Mouse (Mus musculus) CD8-positive naive resting alpha-beta T cell, adult 57 days (primary cell): ENCODE measurements around the gene Lce3a. TPM values are rescaled to one million over a fixed set of nuclear protein-coding genes. Genes with fewer than 3 reads are reported as not detected.

Experiments
- total RNA-seq: library from RNA; stranded (reverse); gene quantifications from one replicate; pipeline ENCODE4 v1.2.4, GENCODE M21; 2023

Lce3a gene
- total RNA-seq: not detected

GRCm38 (mm10) chr3:92926130-92926529, at the start of gene Lce3a:
TSS of gene Lce3a (minus strand) at chr3:92926230.

DNA sequence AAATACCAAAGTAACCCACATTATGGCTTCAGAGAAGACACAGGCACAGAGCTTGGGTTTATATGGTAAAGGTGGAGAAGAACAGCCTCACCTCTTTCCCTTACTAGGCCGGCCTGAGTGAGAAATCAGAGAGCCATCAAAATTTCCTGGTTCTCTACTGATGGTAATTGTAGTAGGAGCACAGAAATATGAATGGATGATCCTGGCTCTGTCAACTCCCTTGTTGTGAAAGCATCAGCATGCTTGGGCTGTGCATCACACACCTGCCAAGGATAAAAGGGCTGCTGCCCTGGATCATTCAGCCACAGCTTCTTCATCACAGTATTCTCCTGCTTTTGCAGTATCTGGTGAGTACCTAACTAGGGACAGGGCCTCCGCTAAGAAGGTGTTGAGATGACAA, 40.7 kb upstream of the Lce3a start, which contains the start of gene Lce3e:
TSS of gene Lce3e (plus strand) at position 301 of the 400 bp plus-strand sequence.

GRCm38 (mm10) chr3:92957090-92957489, 31.1 kb upstream of the Lce3a start, which contains the start of gene Lce3d:
TSS of gene Lce3d (plus strand) at chr3:92957390.

GRCm38 (mm10) chr3:92944186-92944585, 18.2 kb upstream of the Lce3a start, which contains the start of gene Lce3c:
TSS of gene Lce3c (plus strand) at chr3:92944486.

GRCm38 (mm10) chr3:92932679-92933078, 6.6 kb upstream of the Lce3a start, which contains the start of gene Lce3b:
TSS of gene Lce3b (plus strand) at chr3:92932979.

Other genes with a start within 250 kb of the Lce3a start
- gene Lce1c, start 247.0 kb downstream of the Lce3a start, total RNA-seq: not detected
- not detected for gene Lce1d, start 239.0 kb downstream of the Lce3a start, total RNA-seq
- gene Lce1e, start 217.2 kb downstream of the Lce3a start, total RNA-seq: not detected
- gene Lce1f, start 205.9 kb downstream of the Lce3a start, total RNA-seq: not detected
- gene Gm38119, start 187.1 kb downstream of the Lce3a start, total RNA-seq: not detected
- gene Lce1g, start 173.9 kb downstream of the Lce3a start, total RNA-seq: not detected
- not detected for gene Lce1h, start 161.2 kb downstream of the Lce3a start, total RNA-seq
- not detected for gene Lce1i, start 147.3 kb downstream of the Lce3a start, total RNA-seq
- not detected for gene Lce1j, start 135.7 kb downstream of the Lce3a start, total RNA-seq
- gene Lce1k, start 118.3 kb downstream of the Lce3a start, total RNA-seq: not detected
- not detected for gene Kprp, start 99.0 kb downstream of the Lce3a start, total RNA-seq
- not detected for gene Lce1l, start 74.9 kb downstream of the Lce3a start, total RNA-seq
- gene 2310050C09Rik, start 56.0 kb downstream of the Lce3a start, total RNA-seq: not detected
- gene Lce3b, start 6.7 kb upstream of the Lce3a start, total RNA-seq: not detected
- not detected for gene Lce3c, start 18.3 kb upstream of the Lce3a start, total RNA-seq
- gene Lce3d, start 31.2 kb upstream of the Lce3a start, total RNA-seq: not detected
- not detected for gene Lce3e, start 40.8 kb upstream of the Lce3a start, total RNA-seq
- not detected for gene Lce3f, start 66.0 kb upstream of the Lce3a start, total RNA-seq
- gene Crct1, start 89.5 kb upstream of the Lce3a start, total RNA-seq: not detected
- not detected for gene Lce1m, start 92.8 kb upstream of the Lce3a start, total RNA-seq
- gene Gm4858, start 142.6 kb upstream of the Lce3a start, total RNA-seq: not detected
- gene Crnn, start 218.6 kb upstream of the Lce3a start, total RNA-seq: not detected